Mouse (Mus musculus): ENCODE measurements around the gene D5Ertd579e. TPM values are rescaled to one million over a fixed set of nuclear protein-coding genes. Genes with fewer than 3 reads are reported as not detected.

D5Ertd579e gene
- polyA plus RNA-seq, 1 experiment from 2014 or later, result 18.6 TPM

DNA sequence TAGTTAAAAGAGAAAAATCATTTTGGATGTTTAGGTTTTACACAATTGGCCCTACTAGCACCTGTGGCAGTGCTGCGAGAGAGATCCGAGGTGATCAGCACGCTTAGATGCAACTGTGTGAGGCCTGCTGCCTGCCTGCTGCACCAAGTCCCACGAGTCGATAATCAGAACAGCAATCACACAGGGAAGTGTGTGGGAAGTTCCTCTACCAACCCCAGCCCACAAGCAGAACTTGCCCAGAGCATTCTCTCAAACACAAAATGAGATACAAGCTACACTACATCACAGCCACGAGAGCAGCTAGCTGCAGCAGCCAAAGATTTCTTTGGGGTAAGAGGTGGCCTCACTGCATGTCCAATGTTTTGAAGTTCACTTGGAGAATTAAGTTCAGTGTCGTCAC lies 94.3 kb downstream of the D5Ertd579e start:
- no peak overlapping the region for H3K27ac ChIP-seq (replicated peaks)
- 90% methylated on average over 7 of the region's 7 CpGs for WGBS
- H3K9ac ChIP-seq, result no peak overlapping the region
- H3K4me3 ChIP-seq (replicated peaks), result no peak overlapping the region
- H3K4me2 ChIP-seq (replicated peaks), result no peak overlapping the region
- no peak for ATAC-seq (ENCODE audit: insufficient number of reproducible peaks, low FRiP score, low TSS enrichment, low read depth)
- H3K4me1 ChIP-seq, result no peaks in the 10 kb centered on the region
- H3K9me3 ChIP-seq (replicated peaks), result no peaks in the 10 kb centered on the region
- no peaks in the 10 kb centered on the region for H3K27me3 ChIP-seq
- H3K36me3 ChIP-seq, result peaks cover 74% of the 10 kb centered on the region

DNA sequence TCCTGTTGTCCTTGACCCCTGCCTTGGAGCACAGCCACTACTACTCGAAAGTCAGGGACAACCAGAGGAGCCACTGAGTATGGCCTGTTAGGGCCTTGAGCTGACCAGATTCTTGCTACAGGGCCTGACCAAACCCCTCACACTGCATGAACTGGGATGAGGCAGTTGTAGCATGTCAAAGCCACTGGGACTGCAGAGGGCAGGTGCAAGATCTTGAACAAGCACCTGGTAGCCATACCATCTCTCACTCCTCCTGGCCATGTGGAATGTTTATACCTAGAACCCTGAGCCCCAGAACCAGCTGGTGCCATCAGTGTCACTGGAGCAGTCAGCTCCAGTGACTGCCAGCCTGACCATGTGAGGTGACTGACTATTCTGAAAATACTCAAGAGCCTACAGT lies 96.9 kb downstream of the D5Ertd579e start:
- no peaks in the 10 kb centered on the region for H3K9me3 ChIP-seq (replicated peaks)
- H3K4me3 ChIP-seq (replicated peaks), result no peak overlapping the region
- H3K27me3 ChIP-seq, result no peaks in the 10 kb centered on the region
- H3K4me2 ChIP-seq (replicated peaks), result no peak overlapping the region
- H3K9ac ChIP-seq, result no peak overlapping the region
- 90% methylated on average over 1 of the region's 1 CpGs for WGBS
- no peaks in the 10 kb centered on the region for H3K4me1 ChIP-seq
- no peak for ATAC-seq (ENCODE audit: insufficient number of reproducible peaks, low FRiP score, low TSS enrichment, low read depth)
- H3K27ac ChIP-seq (replicated peaks), result no peak overlapping the region
- H3K36me3 ChIP-seq, result peaks cover 49% of the 10 kb centered on the region

GRCm38 (mm10) chr5:36597653-36598052 lies 98.2 kb downstream of the D5Ertd579e start:
- no peaks in the 10 kb centered on the region for H3K9me3 ChIP-seq (replicated peaks)
- H3K27ac ChIP-seq (replicated peaks), result no peak overlapping the region
- no peak overlapping the region for H3K4me2 ChIP-seq (replicated peaks)
- 26% methylated on average over 4 of the region's 4 CpGs for WGBS
- no peak overlapping the region for H3K9ac ChIP-seq
- ATAC-seq (ENCODE audit: insufficient number of reproducible peaks, low FRiP score, low TSS enrichment, low read depth), result no peak
- no peak overlapping the region for H3K4me3 ChIP-seq (replicated peaks)
- H3K36me3 ChIP-seq, result peaks cover 39% of the 10 kb centered on the region
- H3K27me3 ChIP-seq, result no peaks in the 10 kb centered on the region
- no peaks in the 10 kb centered on the region for H3K4me1 ChIP-seq

- WGBS, result 58% methylated on average over 5 of the region's 5 CpGs
Measured at GRCm38 (mm10) chr5:36596225-36596624, 99.6 kb downstream of the D5Ertd579e start.

DNA sequence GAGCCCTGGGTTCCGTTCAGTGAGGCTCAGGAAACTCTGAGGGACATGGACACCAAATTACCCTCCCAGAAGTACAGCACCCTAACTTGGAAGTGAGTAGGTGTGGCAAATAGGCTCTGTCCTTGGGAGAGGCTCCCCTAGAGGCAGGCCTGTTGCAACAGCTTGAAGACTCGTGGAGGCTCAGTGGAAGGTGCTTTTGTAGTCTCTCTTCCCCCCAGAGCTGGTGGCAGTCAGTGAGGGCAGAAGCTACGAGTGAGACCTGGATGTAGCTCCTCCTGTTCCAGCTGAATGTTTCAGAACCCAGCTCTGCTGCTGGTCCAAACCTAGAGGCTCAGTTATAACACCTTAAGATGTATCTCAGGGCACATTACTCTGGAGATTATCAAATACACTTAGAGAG lies 100.7 kb downstream of the D5Ertd579e start:
- Histone ChIP-seq H3K36me3 (peaks cover 14% of the 10 kb centered on the region), H3K9ac (no peak overlapping the region), H3K4me1 (no peaks in the 10 kb centered on the region), H3K4me2 (replicated peaks) (no peak overlapping the region), H3K9me3 (replicated peaks) (no peaks in the 10 kb centered on the region), H3K27ac (replicated peaks) (no peak overlapping the region), H3K4me3 (replicated peaks) (no peak overlapping the region), H3K27me3 (no peaks in the 10 kb centered on the region)
- 22% methylated on average over 3 of the region's 3 CpGs for WGBS
- no peak for ATAC-seq (ENCODE audit: insufficient number of reproducible peaks, low FRiP score, low TSS enrichment, low read depth)

More at GRCm38 (mm10) chr5:36596225-36596624, 99.6 kb downstream of the D5Ertd579e start:
- Histone ChIP-seq H3K4me2 (replicated peaks) (no peak overlapping the region), H3K27ac (replicated peaks) (no peak overlapping the region), H3K9me3 (replicated peaks) (no peaks in the 10 kb centered on the region), H3K36me3 (peaks cover 24% of the 10 kb centered on the region), H3K4me1 (no peaks in the 10 kb centered on the region), H3K4me3 (replicated peaks) (no peak overlapping the region), H3K9ac (no peak overlapping the region), H3K27me3 (no peaks in the 10 kb centered on the region)
- ATAC-seq (ENCODE audit: insufficient number of reproducible peaks, low FRiP score, low TSS enrichment, low read depth), result no peak

- ATAC-seq (ENCODE audit: insufficient number of reproducible peaks, low FRiP score, low TSS enrichment, low read depth), result no peak
Measured at GRCm38 (mm10) chr5:36594344-36594743, 101.5 kb downstream of the D5Ertd579e start.

DNA sequence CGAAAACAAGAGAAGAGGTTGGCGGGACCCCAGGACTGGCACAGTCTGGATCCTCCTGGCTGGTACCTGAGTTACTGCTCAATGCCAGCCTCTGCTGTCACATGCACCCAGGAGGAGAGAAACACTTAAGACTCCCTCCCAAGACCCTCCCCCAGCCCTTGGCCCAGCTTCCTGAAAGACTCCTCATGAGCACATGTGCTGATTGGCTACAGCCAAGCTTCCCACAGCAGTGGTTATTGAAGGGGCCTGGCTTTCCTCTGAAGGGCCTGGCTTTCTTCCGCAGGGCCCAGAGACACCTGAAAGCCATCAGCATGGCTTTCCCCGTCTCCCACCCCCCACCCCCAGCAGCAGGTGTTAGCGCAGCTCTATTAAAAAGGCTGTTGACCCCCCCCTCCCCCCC lies 102.6 kb downstream of the D5Ertd579e start, which contains the start of gene Tbc1d14:
Gene Tbc1d14, minus strand, starts transcription at position 101 of the 400 bp plus-strand sequence.
- no peak within 1 kb of the TSS for H3K4me2 ChIP-seq (replicated peaks)
- 76% methylated on average over 5 of the region's 5 CpGs for WGBS
- H3K36me3 ChIP-seq, result no peaks in the 10 kb centered on the region
- H3K27ac ChIP-seq (replicated peaks), result no peak within 1 kb of the TSS
- H3K9me3 ChIP-seq (replicated peaks), result no peaks in the 10 kb centered on the region
- ATAC-seq (ENCODE audit: insufficient number of reproducible peaks, low FRiP score, low TSS enrichment, low read depth), result no peak
- no peaks in the 10 kb centered on the region for H3K27me3 ChIP-seq
- H3K4me1 ChIP-seq, result no peaks in the 10 kb centered on the region
- H3K4me3 ChIP-seq (replicated peaks), result no peak within 1 kb of the TSS
- no peak within 1 kb of the TSS for H3K9ac ChIP-seq

More at GRCm38 (mm10) chr5:36594344-36594743, 101.5 kb downstream of the D5Ertd579e start:
- no peak overlapping the region for H3K4me2 ChIP-seq (replicated peaks)
- no peaks in the 10 kb centered on the region for H3K4me1 ChIP-seq
- 83% methylated on average over 3 of the region's 3 CpGs for WGBS
- H3K4me3 ChIP-seq (replicated peaks), result no peak overlapping the region
- no peak overlapping the region for H3K9ac ChIP-seq
- peaks cover 7% of the 10 kb centered on the region for H3K36me3 ChIP-seq
- H3K27ac ChIP-seq (replicated peaks), result no peak overlapping the region
- H3K9me3 ChIP-seq (replicated peaks), result no peaks in the 10 kb centered on the region
- H3K27me3 ChIP-seq, result no peaks in the 10 kb centered on the region

GRCm38 (mm10) chr5:36590499-36590920 lies 105.3 kb downstream of the D5Ertd579e start:
- H3K4me3 ChIP-seq (replicated peaks), result no peak overlapping the region
- no peaks in the 10 kb centered on the region for H3K9me3 ChIP-seq (replicated peaks)
- H3K27ac ChIP-seq (replicated peaks), result no peak overlapping the region
- no peaks in the 10 kb centered on the region; the same call in 1 of the 2 replicates for H3K27me3 ChIP-seq
- no peak overlapping the region for H3K4me2 ChIP-seq (replicated peaks)
- ATAC-seq (ENCODE audit: insufficient number of reproducible peaks, low FRiP score, low TSS enrichment, low read depth), result peak; percentile 51; the same call in 1 of the 2 replicates
- H3K36me3 ChIP-seq, result no peaks in the 10 kb centered on the region
- no peak overlapping the region for H3K9ac ChIP-seq
- 58% methylated on average over 5 of the region's 5 CpGs for WGBS
- no peaks in the 10 kb centered on the region for H3K4me1 ChIP-seq

DNA sequence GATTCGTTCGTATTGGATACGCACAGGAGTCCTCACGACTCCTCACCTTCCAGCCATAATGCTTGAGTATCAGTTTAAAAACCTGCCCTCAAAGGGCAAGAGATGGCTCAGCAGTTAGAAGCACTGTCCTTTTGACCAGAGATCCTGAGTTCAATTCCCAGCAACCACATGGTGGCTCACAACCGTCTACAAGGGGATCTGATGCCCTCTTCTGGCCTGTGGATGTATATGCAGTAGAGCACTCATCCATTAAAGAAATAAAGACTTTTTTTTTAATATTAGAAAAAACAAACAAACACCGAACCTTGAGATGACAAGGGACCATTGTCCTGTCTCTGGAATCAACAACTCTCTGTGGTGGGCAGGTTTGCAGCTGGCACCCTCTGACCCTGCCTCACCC lies 111.5 kb downstream of the D5Ertd579e start:
- no peak for ATAC-seq (ENCODE audit: insufficient number of reproducible peaks, low FRiP score, low TSS enrichment, low read depth)
- Histone ChIP-seq H3K4me1 (peaks cover 22% of the 10 kb centered on the region), H3K4me2 (replicated peaks) (no peak overlapping the region), H3K27me3 (no peaks in the 10 kb centered on the region; the same call in 1 of the 2 replicates), H3K9ac (no peak overlapping the region), H3K27ac (replicated peaks) (no peak overlapping the region), H3K4me3 (replicated peaks) (no peak overlapping the region), H3K9me3 (replicated peaks) (no peaks in the 10 kb centered on the region), H3K36me3 (no peaks in the 10 kb centered on the region)
- 65% methylated on average over 6 of the region's 6 CpGs for WGBS

DNA sequence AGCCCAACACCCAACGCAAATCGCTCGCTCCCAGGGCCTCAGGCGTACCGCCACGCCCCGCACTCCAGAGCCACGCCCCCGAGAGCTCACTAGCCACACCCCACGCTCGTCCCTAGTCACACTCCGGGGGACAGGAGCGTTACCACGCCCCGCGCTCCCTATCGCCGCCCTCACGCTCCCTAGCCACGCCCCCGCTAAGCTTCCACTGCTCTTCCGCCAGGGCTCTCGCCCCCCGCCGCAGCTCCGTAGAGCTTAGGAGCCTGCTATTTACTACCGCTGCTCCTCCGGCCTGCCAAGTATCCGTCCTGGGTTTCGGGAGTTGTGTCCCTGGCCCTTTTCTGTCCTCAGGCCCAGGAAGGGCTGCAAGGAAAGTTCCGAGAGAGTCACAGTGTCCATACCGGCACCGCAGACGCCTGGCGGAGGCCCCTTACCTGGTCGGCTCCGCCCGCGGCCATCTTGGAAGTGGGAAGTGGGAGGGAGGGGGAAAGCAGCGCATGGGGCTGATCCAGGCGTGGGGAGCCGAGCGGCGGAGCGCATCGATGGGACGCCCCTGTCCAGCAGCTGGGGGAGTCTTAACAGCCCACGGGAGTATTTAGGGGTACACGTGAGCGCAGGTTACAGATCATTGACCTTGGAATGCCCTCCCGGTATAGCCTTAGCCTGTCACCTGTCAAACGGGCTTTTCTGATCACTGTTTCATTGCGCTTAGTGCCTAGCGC lies 113.7 kb downstream of the D5Ertd579e start:
- Histone ChIP-seq H3K36me3 (no peaks in the 10 kb centered on the region), H3K9me3 (replicated peaks) (no peaks in the 10 kb centered on the region), H3K27me3 (no peaks in the 10 kb centered on the region; the same call in 1 of the 2 replicates), H3K4me2 (replicated peaks) (peak overlapping the region; percentile 99), H3K27ac (replicated peaks) (peak overlapping the region; percentile 90), H3K9ac (peak overlapping the region; percentile 51), H3K4me3 (replicated peaks) (peak overlapping the region; percentile 68), H3K4me1 (peaks cover 22% of the 10 kb centered on the region)
- peak; percentile 99 for ATAC-seq (ENCODE audit: insufficient number of reproducible peaks, low FRiP score, low TSS enrichment, low read depth)
- 1% methylated on average over 54 of the region's 54 CpGs for WGBS

GRCm38 (mm10) chr5:36581259-36581923 lies 114.4 kb downstream of the D5Ertd579e start:
- H3K4me1 ChIP-seq, result peaks cover 22% of the 10 kb centered on the region
- no peaks in the 10 kb centered on the region; the same call in 1 of the 2 replicates for H3K27me3 ChIP-seq
- no peaks in the 10 kb centered on the region for H3K36me3 ChIP-seq
- 0 out of 2 replicates have a peak, but pooled peaks have one; percentile 0 for ATAC-seq (ENCODE audit: insufficient number of reproducible peaks, low FRiP score, low TSS enrichment, low read depth)
- peak overlapping the region; percentile 99 for H3K4me2 ChIP-seq (replicated peaks)
- under 1% methylated on average over 40 of the region's 40 CpGs for WGBS
- no peaks in the 10 kb centered on the region for H3K9me3 ChIP-seq (replicated peaks)
- 0 out of 2 replicates have a peak overlapping the region, but pooled peaks have one; percentile 56 for H3K27ac ChIP-seq (replicated peaks)
- peak overlapping the region; percentile 50 for H3K9ac ChIP-seq
- H3K4me3 ChIP-seq (replicated peaks), result peak overlapping the region; percentile 68
